Mouse (Mus musculus) layer of hippocampus, adult 8-10 months (tissue): ENCODE measurements at regions not wholly inside any gene's neighbourhood (a gene's known extent, or its start where the extent isn't known, plus 50 kb on each side); places are given as distances from the start of the nearest gene placed in this dataset.

Experiments
- DNase-seq, 2 experiments: peaks; one replicate each; pipeline ENCODE4 v3.0.0; 2022; ENCODE audit warnings: low spot score in 2 of 2

GRCm38 (mm10) chr3:121864734-121865445 is 49.8 kb upstream of the Abcd3 start:
- DNase-seq, result no peak
